18 mouse cellular contexts compared by ENCODE assay signal in genomic region chr11:30710266-30710665, GRCm38 (mm10).
DNase-seq lines count a peak whose midpoint lies in the region; ATAC-seq lines count a peak whose summit lies in the region.
"Had no signal": no experiment of that assay in that cellular context is flagged by ENCODE, and none has a peak within 500 bp of the region (broad histone marks: within the 10 kb centered on the region; RNA-seq: fewer than 3 reads in every experiment).

No protein-coding gene starts in this region.

- peak; percentile 72; the same call in 1 of the 2 replicates for ATAC-seq in frontal cortex, adult (ENCODE audit: low TSS enrichment)
- no peak for ATAC-seq in activated CD4-positive, CD25-positive, alpha-beta regulatory T cell, adult 4 months
- ATAC-seq: CD4-positive, CD25-positive, alpha-beta regulatory T cell, adult 4 months; Patski had no signal

- no peak for DNase-seq in frontal cortex, postnatal 10 days (ENCODE audit: low spot score in 2 of 2)
- peak; percentile 58 for DNase-seq in brain, adult 2 months (ENCODE audit: low read depth, low spot score)
- DNase-seq: adrenal gland, adult 2 months; adrenal gland, adult 8-10 months; adrenal gland, postnatal 10 days; adrenal gland, postnatal 14 days; adrenal gland, postnatal 25 days; adrenal gland, postnatal 36 days; B cell, adult 2 months; cerebellum, adult 11 months; cerebellum, adult 11-12 months; cerebellum, adult 18-20 months; cerebellum, adult 2 months; cerebellum, adult 8-10 months had no signal
